Mouse (Mus musculus) liver, adult 2 months (tissue): ENCODE data around the gene Cop1.

ENCODE experiments used
- CTCF ChIP-seq: fragments of 200-500 bp; IDR thresholded peaks from 2 replicates; pipeline ENCODE4 v1.5.1; 2011; ENCODE audit warnings: low read depth, low read length, control low read depth
- POLR2A ChIP-seq: fragments of 200-500 bp; IDR thresholded peaks from 2 replicates; pipeline ENCODE4 v1.6.1; 2011; ENCODE audit warnings: low read length, control low read depth; ENCODE audit not compliant: insufficient read depth; ENCODE audit errors: extremely low read depth

GRCm38 (mm10) chr1:159280072-159280471 lies 48.0 kb downstream of the Cop1 start:
- TF ChIP-seq POLR2A (no peak), CTCF (no peak)
